15 mouse cellular contexts compared by ENCODE assay signal in genomic region chr7:118723927-118724326, GRCm38 (mm10).
"Had no signal": no experiment of that assay in that cellular context is flagged by ENCODE, and none has a peak within 500 bp of the region (broad histone marks: within the 10 kb centered on the region; RNA-seq: fewer than 3 reads in every experiment).

No protein-coding gene starts in this region.

- H3K27me3 ChIP-seq: kidney, embryonic 15.5 days; limb, embryonic 13.5 days; megakaryocyte, embryonic 14.5 days; midbrain, embryonic 15.5 days; neural tube, embryonic 12.5 days had no signal

- H3K9ac ChIP-seq: kidney, embryonic 15.5 days; limb, embryonic 13.5 days; liver, embryonic 14.5 days; midbrain, embryonic 15.5 days; neural tube, embryonic 12.5 days had no signal

- DNase-seq: kidney, adult 2 months; kidney, postnatal 36 days; left cerebral cortex, postnatal 4 days; right cerebral cortex, postnatal 4 days; thymus, postnatal 36 days had no signal

- H3K27ac ChIP-seq: kidney, embryonic 15.5 days; layer of hippocampus, adult 2 months; limb, embryonic 13.5 days; liver, embryonic 14.5 days; macrophage; midbrain, embryonic 15.5 days; neural tube, embryonic 12.5 days had no signal

- H3K4me1 ChIP-seq: kidney, embryonic 15.5 days; limb, embryonic 13.5 days; megakaryocyte, embryonic 14.5 days; midbrain, embryonic 15.5 days; neural tube, embryonic 12.5 days had no signal

- ATAC-seq: intestine, embryonic 16.5 days; midbrain, embryonic 15.5 days had no signal

- H3K4me2 ChIP-seq: kidney, embryonic 15.5 days; limb, embryonic 13.5 days; midbrain, embryonic 11.5 days; midbrain, embryonic 15.5 days; neural tube, embryonic 12.5 days had no signal

- H3K9me3 ChIP-seq: kidney, embryonic 15.5 days; limb, embryonic 13.5 days; megakaryocyte, embryonic 14.5 days; midbrain, embryonic 15.5 days; neural tube, embryonic 12.5 days had no signal

- H3K4me3 ChIP-seq: kidney, embryonic 15.5 days; layer of hippocampus, adult 2 months; limb, embryonic 13.5 days; megakaryocyte, embryonic 14.5 days; midbrain, embryonic 15.5 days; neural tube, embryonic 12.5 days had no signal
